Mouse (Mus musculus) forebrain, postnatal 0 days (tissue): ENCODE measurements around the gene Zdhhc6. TPM values are rescaled to one million over a fixed set of nuclear protein-coding genes. Genes with fewer than 3 reads are reported as not detected.

Experiments
- ATAC-seq: fragments of 200-750 bp; cut with Nextera tagmentation; 2 replicates; pipeline ENCODE4 v1.8.0; 2017; ENCODE audit warnings: mild to moderate bottlenecking, moderate library complexity
- DNase-seq: peaks from one replicate; pipeline ENCODE4 v3.0.0-alpha.2; 2015
- H3K27ac ChIP-seq: fragments of 300-500 bp; sonication (generic); 2 replicates; pipeline ENCODE4 v1.5.1; 2014; ENCODE audit warnings: low read depth, mild to moderate bottlenecking, antibody characterized with exemption, low read length, moderate library complexity, mixed read lengths
- H3K27me3 ChIP-seq: fragments of 300-500 bp; sonication (generic); 2 replicates; pipeline ENCODE4 v1.6.1; 2014; ENCODE audit warnings: mild to moderate bottlenecking, low read length, mixed read lengths; ENCODE audit not compliant: insufficient read depth
- H3K36me3 ChIP-seq: fragments of 300-500 bp; sonication (generic); 2 replicates; pipeline ENCODE4 v1.6.1; 2014; ENCODE audit warnings: mild to moderate bottlenecking, moderate library complexity; ENCODE audit not compliant: insufficient read depth
- H3K4me1 ChIP-seq: fragments of 300-500 bp; sonication (generic); 2 replicates; pipeline ENCODE4 v1.6.1; 2014; ENCODE audit warnings: antibody characterized with exemption; ENCODE audit not compliant: insufficient read depth
- H3K4me2 ChIP-seq: fragments of 300-500 bp; sonication (generic); 2 replicates; pipeline ENCODE4 v1.6.1; 2014; ENCODE audit warnings: low read depth, mild to moderate bottlenecking, moderate library complexity
- H3K4me3 ChIP-seq: fragments of 300-500 bp; sonication (generic); 2 replicates; pipeline ENCODE4 v1.5.1; 2014; ENCODE audit warnings: low read depth, low read length, mixed read lengths
- H3K9ac ChIP-seq: fragments of 300-500 bp; sonication (generic); 2 replicates; pipeline ENCODE4 v1.6.1; 2014; ENCODE audit warnings: mild to moderate bottlenecking
- H3K9me3 ChIP-seq: fragments of 300-500 bp; sonication (generic); 2 replicates; pipeline ENCODE4 v1.6.1; 2016; ENCODE audit warnings: low read length
- CTCF ChIP-seq: sonication (generic); IDR thresholded peaks from 2 replicates; pipeline ENCODE4 v1.5.1; 2016; ENCODE audit warnings: antibody characterized with exemption, control low read depth, low read depth
- WGBS: fragments of 180-500 bp; shearing (Covaris S2); extraction: QIAGEN DNeasy Blood & Tissue Kit; methylation state at CpG from one replicate; pipeline ENCODE4 v1.1.7; 2014; 5-methylcytosine and 5-hydroxymethylcytosine counted together
- polyA plus RNA-seq: library from polyadenylated mRNA; unstranded; fragments of >200 nt; fragmentation: Nextera tagmentation; extraction: Ambion mirVana; gene quantifications from 2 replicates; pipeline ENCODE4 v1.2.1, GENCODE M21; 2015
- total RNA-seq: library from RNA; depleted of rRNA; stranded (reverse); fragments of >200 nt; gene quantifications from 2 replicates; pipeline ENCODE4 v1.2.3, GENCODE M21; 2014

The Zdhhc6 gene
- total and polyA plus RNA-seq, 2 experiments from 2014 or later = 39.4 to 48.0 TPM

GRCm38 (mm10) chr19:55260389-55261184 is 55.2 kb downstream of the Zdhhc6 start:
- no peak overlapping the region for H3K4me2 ChIP-seq
- TF ChIP-seq CTCF = no peak

GRCm38 (mm10) chr19:55258514-55258913 is 57.3 kb downstream of the Zdhhc6 start:
- DNase-seq = no peak
- H3K27me3 ChIP-seq = no peaks in the 10 kb centered on the region
- no peaks in the 10 kb centered on the region for H3K4me1 ChIP-seq
- H3K4me3 ChIP-seq = no peak overlapping the region
- no peak for ATAC-seq
- no peak overlapping the region for H3K27ac ChIP-seq
- H3K9me3 ChIP-seq = no peaks in the 10 kb centered on the region
- H3K36me3 ChIP-seq = no peaks in the 10 kb centered on the region
- H3K4me2 ChIP-seq = no peak overlapping the region
- H3K9ac ChIP-seq = no peak overlapping the region
- WGBS = 94% methylated on average over 5 of the region's 5 CpGs
- no peak for TF ChIP-seq CTCF

More at GRCm38 (mm10) chr19:55260389-55261184, 55.2 kb downstream of the Zdhhc6 start:
- Histone ChIP-seq H3K4me3 (no peak overlapping the region), H3K36me3 (no peaks in the 10 kb centered on the region), H3K4me1 (no peaks in the 10 kb centered on the region), H3K9me3 (no peaks in the 10 kb centered on the region), H3K27me3 (no peaks in the 10 kb centered on the region), H3K9ac (no peak overlapping the region), H3K27ac (no peak overlapping the region)
- DNase-seq = no peak
- 77% methylated on average over 12 of the region's 12 CpGs for WGBS
- no peak for ATAC-seq

- Histone ChIP-seq H3K27ac (no peak overlapping the region), H3K4me3 (no peak overlapping the region), H3K9ac (no peak overlapping the region), H3K27me3 (no peaks in the 10 kb centered on the region), H3K4me2 (no peak overlapping the region), H3K9me3 (no peaks in the 10 kb centered on the region), H3K4me1 (no peaks in the 10 kb centered on the region), H3K36me3 (no peaks in the 10 kb centered on the region)
- no peak for DNase-seq
- no peak for ATAC-seq
- TF ChIP-seq CTCF = no peak
- WGBS = 91% methylated on average over 5 of the region's 5 CpGs
Measured at GRCm38 (mm10) chr19:55257656-55258375, 58.0 kb downstream of the Zdhhc6 start.

- Histone ChIP-seq H3K9ac (no peak overlapping the region), H3K4me2 (no peak overlapping the region), H3K4me3 (no peak overlapping the region), H3K4me1 (no peaks in the 10 kb centered on the region), H3K27me3 (no peaks in the 10 kb centered on the region), H3K27ac (no peak overlapping the region), H3K9me3 (no peaks in the 10 kb centered on the region), H3K36me3 (no peaks in the 10 kb centered on the region)
- ATAC-seq = no peak
- DNase-seq = no peak
- WGBS = 66% methylated on average over 9 of the region's 9 CpGs
- TF ChIP-seq CTCF = no peak
Measured at GRCm38 (mm10) chr19:55256156-55256555, 59.7 kb downstream of the Zdhhc6 start.

- WGBS = 6% methylated on average over 5 of the region's 5 CpGs
Measured at GRCm38 (mm10) chr19:55254513-55255016, 61.3 kb downstream of the Zdhhc6 start.

GRCm38 (mm10) chr19:55253570-55254441 is 62.0 kb downstream of the Zdhhc6 start:
- Histone ChIP-seq H3K27me3 (no peaks in the 10 kb centered on the region), H3K4me2 (peak overlapping the region; percentile 68), H3K9me3 (no peaks in the 10 kb centered on the region), H3K27ac (peak overlapping the region; percentile 74), H3K36me3 (no peaks in the 10 kb centered on the region), H3K9ac (peak overlapping the region; percentile 69), H3K4me3 (peak overlapping the region; percentile 60), H3K4me1 (no peaks in the 10 kb centered on the region)
- WGBS = 2% methylated on average over 32 of the region's 32 CpGs
- DNase-seq (peak; percentile 64), ATAC-seq (peak; percentile 84)
- TF ChIP-seq CTCF = no peak

More at GRCm38 (mm10) chr19:55254513-55255016, 61.3 kb downstream of the Zdhhc6 start:
- Histone ChIP-seq H3K27ac (peak overlapping the region; percentile 74), H3K36me3 (no peaks in the 10 kb centered on the region), H3K9me3 (no peaks in the 10 kb centered on the region), H3K27me3 (no peaks in the 10 kb centered on the region), H3K4me1 (no peaks in the 10 kb centered on the region), H3K4me2 (peak overlapping the region; percentile 68), H3K4me3 (peak overlapping the region; percentile 60), H3K9ac (peak overlapping the region; percentile 69)
- TF ChIP-seq CTCF = no peak
- DNase-seq (peak; percentile 73), ATAC-seq (peak; percentile 88)
